Mouse (Mus musculus): ENCODE measurements at regions not wholly inside any gene's neighbourhood (a gene's known extent, or its start where the extent isn't known, plus 50 kb on each side); places are given as distances from the start of the nearest gene placed in this dataset.

DNA sequence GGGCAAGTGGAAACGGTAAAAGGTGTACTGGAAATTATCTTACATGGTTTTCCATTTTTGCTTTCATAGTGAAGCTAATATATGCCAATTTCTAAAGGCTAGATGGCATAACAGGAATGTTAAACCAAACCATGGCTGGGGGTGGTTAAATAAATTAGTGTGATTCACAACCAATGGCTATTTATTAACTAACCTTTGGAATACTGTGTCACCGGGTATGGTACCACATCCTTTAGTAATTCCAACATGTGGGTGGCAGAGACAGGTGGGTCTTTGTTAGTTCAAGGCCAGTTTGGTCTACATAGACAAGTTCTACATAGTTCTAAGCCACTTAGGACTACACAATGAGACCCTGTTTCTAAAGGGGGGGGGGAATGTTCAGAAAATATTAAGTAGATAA, 179.8 kb upstream of the Plxnc1 start:
- no peak for DNase-seq (ENCODE audit: low spot score)

DNA sequence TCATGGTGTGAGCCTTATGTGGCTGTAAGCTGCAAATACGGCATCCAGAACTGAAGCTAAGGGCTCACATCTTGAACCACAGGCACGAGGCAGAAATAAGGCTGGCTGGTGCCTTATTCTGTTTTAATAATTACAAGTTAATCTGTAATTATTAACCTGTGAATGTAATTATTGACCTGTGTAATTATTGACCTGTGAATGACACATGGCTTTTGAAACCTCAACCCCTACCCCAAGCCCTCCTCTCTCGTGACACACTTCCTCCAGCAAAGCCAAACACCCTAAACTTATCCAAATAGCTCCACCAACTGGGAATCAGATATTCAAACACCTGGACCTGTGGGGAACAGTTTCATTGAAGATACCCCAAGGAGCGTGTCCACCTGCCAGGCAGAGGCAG, 175.4 kb upstream of the Plxnc1 start:
- no peak for DNase-seq (ENCODE audit: low spot score)

DNA sequence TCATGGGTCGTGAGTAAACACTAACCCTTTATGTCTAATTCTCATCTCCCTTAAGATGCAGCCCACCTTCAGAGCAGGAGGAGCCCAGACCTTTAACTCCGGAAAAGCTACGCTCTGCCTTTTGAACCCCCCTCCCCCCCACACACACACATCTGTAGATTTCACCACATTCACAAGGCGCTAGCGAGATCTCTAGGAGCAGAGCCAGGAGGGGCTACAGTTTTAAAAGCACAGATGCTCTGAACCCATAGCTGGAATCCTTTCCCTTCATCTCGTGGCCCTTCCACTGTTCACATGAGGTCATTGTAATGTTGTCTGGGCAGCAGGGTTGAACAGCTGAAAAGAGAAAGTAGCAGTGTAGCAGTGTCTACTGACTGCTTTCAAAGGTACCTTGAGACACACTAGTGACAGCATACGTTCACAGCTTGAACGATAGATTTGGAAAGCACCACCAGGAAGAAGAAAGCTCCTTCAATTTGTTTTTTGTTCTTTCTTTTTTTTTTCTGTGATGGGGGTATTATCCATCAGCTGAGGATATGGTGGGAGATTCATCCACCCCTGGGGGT, 174.2 kb upstream of the Plxnc1 start:
- DNase-seq (ENCODE audit: low spot score): no peak

DNA sequence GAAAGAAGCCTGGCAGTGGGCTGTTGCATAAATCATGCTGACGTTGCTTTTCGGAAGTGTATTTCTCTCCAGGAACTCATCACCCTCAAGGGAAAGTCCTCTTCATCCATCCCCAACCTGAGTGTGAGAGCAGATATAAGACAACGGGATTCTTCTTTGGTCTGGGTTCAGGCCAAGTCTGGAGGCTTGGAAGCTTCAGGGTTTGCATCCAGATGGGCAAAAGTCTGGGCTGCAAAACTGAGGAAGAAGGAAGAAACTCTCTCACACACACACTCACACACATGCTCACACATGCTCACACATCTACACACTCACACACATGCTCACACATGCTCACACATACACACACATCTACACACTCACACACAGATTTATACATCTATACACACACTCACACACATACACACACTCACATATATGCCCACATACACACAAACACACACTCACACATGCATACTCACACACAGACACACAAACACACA, 173.1 kb upstream of the Plxnc1 start:
- DNase-seq (ENCODE audit: low spot score): no peak

DNA sequence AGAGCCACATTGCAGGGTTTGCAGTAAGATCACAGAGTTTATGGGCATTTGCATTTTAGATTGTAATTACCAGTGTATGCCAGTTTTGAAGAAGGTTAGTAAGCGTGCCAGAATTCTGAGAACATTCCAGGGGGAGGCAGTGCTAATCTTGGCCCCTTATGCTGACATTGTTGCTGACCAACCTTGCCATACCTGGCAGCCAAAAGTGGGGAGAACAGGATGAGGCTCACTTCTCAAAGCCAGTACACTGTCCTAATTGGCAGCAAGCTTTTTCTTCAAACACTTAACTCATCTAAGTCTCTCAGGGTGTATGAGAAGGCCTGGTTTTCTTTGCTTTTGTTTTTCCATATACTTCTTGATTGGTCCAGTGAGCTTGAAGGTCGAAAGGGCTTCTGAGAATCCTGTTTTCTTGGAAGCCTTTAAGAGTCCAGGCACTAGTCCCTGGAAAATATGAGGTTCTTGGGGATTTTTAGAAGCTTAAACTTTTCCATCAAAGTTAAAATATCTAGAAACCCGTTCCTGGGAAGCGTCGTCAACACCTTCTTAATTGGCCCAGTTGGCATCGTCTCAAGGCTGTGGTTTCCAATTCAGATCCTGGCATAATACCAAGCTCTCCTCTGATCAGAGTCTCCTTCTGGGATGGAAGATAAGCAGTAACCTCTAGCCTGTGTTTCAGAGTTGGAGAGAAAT, 172.6 kb upstream of the Plxnc1 start:
- no peak for DNase-seq (ENCODE audit: low spot score)

DNA sequence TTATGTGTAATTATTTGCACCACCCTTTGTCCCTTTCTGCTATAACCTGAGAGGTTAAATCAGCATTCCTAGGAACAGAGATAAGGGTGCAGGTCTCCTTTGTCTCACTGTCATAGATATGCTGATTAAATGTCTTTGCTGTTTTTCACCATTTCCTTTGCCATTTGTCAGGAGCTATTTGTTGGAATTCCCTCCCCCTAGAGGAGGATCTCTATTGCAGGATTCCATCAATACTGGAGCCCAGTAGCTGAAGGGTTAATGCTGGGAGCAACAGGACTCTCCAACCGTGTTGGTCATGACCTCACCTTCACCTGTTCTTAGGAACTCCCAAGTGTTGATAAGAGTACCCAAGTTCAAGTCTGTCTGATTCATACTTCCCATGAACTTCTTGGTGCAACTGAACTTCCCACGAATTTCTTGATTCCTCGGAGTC, 172.0 kb upstream of the Plxnc1 start:
- no peak for DNase-seq (ENCODE audit: low spot score)

DNA sequence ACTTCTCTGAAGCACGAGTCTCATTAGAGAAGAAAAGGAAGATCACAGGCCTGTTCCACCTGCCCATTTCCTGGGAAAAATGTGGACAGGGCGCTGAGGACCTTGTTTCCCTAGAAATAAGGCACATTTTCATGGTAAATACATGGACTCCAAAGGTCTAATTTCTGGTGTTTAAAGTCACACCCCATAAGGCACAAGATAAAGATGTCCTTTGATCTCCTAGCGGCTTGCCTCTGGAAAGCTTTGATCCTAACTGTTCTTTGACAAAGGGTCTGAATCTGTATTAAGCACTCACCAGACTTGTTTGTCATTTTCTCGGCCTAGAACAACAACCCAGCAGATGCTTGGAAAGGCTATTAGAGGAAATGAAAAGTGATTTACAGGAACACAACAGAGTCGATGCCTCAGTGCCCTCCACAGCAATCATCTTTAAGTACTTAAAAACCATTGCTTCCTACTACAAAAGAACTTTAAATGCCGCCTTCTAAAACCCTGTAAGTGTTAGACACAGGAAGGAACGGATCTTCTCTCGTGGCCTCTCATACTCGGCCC, 168.3 kb upstream of the Plxnc1 start:
- no peak for DNase-seq (ENCODE audit: low spot score)

DNA sequence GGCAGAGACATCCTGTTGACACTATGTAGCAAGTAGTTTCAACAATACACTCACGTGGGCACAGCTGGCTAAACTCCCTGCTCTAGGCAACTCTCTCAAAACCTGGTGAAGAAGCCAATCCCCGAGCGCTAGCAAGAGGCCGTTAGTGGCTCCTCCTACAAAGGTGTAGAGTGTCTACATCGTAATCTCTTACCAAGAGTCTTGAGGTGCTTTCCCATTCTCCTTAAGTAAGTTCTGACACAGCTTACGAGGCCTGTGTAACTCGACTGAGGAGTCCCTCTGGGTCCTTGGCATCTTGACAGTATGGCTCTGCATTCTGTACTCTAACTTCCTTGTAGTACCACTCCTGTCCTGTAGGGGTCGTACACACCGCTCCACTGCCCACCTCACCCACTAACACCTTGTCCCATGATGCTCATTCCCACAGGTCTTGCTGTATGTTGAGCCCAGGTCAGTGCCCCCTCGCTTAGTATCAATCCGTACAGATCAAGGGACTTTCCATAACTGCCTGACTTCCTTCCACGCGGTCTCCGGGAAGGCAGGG, 167.7 kb upstream of the Plxnc1 start:
- DNase-seq (ENCODE audit: low spot score): no peak

DNA sequence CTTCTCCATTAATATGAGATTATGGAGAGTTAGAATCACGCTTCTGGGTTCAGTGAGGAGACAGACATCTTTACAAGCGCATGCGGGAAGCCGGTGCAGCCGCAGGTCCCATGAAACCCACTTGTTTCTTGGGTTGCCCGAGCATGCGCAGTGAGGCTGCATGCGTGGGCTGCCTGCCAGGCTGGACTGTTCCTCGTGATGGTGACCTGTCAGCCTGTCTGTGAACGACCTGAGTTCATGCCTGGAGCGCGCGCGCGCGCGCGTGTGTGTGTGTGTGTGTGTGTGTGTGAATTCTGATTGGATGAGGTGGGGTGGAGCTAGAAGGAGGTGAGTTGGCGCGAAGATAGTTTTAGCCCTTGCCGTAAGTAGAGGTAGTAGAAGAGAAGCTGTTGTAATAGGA, 166.2 kb upstream of the Plxnc1 start:
- no peak for DNase-seq (ENCODE audit: low spot score)

DNA sequence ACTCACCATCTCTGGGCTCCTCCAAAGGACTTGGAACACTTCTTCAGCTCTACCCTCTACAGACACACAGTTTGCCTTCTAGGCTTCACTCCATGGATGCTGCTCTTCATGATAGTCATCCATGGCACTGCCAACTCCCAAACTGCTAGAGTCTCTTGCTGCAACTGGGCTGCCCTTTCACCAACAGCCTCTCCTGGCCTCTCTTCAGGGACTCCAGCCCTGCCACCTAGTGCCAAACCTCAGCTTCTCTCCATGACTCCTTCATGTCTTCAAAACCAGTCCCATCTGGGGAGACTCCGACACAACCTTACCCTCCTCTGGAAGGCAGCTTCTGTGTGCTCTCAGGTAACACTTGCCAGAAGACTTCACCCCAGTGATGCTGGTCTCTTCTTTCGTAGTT, 164.9 kb upstream of the Plxnc1 start:
- no peak for DNase-seq (ENCODE audit: low spot score)

DNA sequence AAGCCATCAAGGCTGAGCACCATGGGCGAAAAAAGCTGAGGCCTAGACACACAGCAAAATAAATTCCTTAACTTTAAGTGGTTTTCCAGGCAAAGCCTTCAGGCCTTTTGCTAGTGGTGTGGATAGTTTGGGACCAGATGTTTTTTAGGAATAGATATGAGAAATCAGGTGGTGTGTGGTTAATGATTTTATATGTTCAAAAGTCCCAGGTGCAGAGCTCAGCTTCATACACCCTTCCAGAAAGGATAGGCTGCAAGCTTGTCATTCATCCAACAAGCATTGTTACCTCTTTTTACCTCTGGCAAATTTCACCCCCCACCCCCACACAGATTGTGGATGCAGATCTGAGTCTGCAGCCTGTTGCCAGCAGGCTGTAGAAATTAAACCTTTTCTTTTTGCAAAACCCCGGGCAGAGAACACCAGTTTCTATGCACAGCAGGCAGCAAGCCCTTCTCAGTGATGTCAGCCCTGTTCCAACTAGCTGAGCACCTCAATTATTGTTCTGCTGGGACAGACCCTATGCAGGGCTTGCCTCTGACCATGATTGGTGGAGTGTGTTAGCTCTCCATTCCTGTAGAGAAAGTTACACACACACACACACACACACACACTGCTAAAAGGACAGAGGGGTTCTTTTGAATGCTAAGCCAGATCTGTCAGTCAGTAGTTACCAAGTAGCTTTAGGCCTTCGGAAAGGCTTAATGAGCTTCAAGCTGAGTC, 163.1 kb upstream of the Plxnc1 start:
- DNase-seq (ENCODE audit: low spot score): no peak

DNA sequence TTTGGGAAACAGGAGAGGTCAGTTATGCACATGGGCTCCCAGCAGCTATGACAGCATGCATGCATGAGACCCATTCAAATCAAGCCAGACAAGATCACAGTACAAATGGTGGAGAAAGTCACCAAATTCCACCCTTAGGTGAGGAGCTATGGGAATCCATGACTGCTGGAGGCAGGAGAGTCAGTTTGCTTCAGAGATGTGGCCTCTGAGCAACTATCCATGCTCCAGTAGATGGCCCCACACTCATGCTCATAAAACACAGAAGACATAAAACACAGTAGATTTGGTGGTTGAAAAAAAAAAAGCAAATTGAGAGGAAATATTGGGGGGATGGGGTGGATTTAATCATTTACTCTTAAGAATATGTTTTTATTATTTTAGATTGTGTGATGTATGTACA, 159.2 kb upstream of the Plxnc1 start:
- peak; percentile 33 for DNase-seq (ENCODE audit: low spot score)

DNA sequence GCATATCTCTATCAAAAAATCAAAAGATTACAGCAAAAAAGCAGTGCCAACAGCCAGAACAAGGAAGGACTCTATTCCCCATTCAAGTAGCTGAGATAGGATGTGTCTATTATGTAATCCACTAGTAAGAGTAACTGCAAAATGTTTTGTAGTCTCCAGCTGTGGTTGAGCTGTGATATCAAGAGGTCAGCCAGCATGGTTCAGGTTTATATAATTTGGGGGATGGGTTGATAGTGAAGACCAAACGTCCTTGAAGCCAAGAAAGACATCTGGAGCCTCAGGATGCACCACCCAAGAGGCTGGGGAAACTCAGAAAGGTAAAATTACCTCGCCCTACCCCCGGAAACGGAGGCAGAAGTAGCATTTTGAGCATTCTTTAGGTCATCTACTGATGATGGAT, 158.3 kb upstream of the Plxnc1 start:
- no peak for DNase-seq (ENCODE audit: low spot score)

DNA sequence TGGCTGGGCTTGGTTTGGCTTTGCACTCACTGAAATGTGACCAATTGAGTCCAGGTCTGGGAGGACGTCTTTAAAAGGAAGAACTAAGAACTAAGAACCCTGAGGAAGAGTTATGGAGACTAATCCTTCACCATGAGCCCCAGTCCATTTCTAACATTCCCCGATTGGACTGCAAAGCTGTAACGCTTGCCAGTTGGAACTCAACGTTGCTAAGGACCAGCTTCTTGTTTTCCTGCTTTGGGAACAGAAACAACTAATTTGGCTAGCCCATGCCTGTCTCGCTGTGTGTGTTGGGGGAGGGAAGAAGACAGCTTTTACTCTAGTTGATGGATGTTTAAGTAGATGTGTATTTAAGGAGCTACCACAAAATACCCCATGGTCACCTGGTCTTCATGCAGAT, 155.3 kb upstream of the Plxnc1 start:
- no peak for DNase-seq (ENCODE audit: low spot score)

DNA sequence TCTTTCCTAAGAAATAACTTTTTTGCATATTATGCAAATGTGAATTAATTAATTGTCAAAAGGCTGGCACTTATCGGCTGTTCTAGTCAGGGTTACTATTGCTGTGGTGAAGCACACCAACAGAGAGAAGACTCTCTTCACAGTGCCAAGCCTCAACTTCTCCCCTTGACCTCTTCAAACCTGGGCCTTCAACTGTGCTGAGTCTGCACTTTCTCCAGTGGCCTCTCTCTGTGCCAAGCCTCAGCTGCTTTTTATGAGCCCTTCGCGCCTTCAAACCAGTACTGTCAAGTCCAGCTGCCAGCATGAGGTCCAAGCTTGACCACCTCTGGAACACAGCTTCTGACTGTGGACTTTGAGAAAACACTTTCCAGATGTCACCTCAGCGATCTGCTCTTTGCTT, 151.2 kb upstream of the Plxnc1 start:
- DNase-seq (ENCODE audit: low spot score): no peak

DNA sequence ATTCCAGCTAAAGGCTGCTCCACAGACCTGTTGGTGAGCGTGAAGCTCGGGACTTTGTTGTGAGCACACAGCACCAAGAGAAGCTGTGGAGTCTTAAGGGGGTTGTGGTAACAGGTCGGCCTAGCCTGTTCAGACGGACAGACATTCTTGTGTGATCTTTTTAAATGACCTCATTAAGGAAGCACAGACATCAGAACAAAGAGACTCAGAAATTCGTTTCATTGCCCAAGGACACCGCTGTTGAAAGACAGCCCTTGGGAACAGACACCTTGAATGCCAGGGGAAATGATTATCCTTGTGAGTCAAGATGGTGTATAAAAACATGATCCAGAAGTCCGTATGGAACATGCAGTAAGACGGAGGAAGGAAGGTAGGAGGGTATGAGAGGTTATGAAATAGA, 150.1 kb upstream of the Plxnc1 start:
- DNase-seq (ENCODE audit: low spot score): no peak

DNA sequence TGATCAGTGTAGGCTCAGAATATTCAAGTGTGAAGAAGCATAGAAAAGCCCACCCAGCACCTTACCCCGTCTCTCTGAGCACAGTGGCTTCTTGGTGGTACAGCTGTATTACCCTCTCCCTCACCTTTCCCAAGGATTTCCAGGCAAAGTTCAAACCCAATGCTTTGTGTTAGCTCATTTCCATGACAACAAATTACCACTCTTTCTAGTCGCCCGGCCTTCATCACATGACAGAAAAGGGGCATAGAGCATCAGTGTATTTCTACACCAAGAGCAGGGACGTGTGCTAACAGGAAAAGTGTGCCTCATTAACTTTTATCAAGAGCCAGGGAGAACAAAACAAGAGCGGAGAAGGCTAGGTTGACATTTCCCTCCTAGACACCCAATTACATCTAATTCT, 148.6 kb upstream of the Plxnc1 start:
- DNase-seq (ENCODE audit: low spot score): peak; percentile 43

DNA sequence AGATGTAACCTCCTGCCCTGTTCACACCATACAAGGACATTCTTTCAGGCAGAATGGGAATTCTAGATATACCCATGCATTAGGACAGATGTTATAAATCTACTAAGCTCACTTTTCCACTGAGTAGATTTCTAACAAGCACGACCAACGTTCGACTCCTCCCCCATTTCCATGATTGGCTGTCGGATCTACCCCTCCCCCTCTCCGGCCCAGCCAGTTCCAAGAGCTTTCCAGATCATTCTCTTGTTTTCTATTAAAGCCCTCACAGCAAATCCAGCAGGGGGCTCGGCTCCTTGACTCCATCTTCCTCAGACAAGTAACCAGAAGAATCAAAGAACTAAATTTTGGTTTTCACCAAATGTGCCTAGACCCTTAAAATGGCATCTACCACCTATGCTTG, 146.5 kb upstream of the Plxnc1 start:
- DNase-seq (ENCODE audit: low spot score): no peak

DNA sequence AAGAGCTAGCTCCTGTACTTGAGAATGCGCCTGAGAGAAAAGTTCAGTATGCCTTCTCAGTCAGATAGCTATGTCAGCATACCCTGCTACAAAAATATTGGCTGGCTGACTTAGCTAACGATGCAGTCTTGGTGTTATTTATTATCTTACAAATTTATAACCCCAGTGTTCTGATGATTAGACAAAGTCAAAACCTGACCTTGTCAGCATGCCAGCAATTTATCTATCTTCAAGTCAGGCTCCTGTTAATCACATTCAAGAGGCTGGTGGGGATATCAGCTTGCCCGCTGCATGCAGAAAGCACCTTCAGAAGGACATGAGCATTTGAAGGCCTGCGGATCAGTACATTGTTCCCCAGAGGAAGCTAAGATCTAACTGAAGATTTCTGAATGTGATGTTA, 146.0 kb upstream of the Plxnc1 start:
- DNase-seq (ENCODE audit: low spot score): no peak

DNA sequence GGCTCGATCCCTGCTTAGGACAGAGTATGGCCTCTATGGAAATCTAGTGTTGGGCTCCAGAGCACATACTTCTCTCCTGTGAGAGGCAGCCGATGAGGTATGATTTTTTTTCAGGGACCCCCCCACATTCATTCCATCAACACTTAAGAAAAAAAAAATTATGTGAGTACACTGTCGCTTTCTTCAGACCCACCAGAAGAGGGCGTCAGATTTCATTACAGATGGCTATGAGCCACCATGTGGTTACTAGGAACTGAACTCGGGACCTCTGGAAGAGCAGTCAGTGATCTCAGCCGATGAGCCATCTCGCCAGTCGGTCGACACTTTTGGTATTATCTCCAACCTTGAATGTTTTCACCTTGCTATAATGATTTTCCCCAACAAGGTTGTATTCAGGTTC, 145.4 kb upstream of the Plxnc1 start:
- no peak for DNase-seq (ENCODE audit: low spot score)

DNA sequence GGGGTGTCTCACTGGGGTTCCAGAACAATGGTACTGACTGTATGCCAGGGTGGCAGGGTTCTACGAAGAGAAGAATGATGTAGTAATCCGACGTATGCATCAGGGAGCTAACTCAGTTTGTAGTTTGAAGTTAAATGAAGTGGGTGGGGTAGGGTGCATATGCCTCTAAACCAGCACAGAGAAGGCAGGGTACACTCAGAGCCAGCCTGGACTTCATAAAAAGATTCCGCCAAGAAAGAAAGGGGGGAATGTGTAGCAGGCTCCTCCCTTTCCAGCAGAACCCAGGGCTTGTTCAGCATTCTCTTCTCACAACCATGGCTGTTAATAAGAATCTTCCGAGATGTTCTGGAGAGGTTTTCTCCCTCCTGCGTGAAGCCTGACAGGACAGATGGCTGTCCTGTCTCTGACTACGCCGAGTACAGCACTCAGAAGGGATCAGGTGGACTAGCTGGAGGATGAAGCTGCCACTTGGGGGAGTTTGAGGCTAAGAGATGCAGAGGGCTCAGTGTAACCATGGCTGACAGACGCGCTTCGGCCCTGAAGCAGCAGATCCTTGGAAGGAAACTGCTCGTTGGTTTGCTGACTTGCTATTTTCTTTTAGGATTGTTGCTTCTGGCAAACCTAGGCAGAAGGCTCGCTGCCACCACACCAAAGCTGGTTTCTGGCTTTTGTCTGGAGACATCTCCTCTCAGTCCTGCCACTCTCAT, 143.4 kb upstream of the Plxnc1 start:
- DNase-seq (ENCODE audit: low spot score): peak; percentile 84

DNA sequence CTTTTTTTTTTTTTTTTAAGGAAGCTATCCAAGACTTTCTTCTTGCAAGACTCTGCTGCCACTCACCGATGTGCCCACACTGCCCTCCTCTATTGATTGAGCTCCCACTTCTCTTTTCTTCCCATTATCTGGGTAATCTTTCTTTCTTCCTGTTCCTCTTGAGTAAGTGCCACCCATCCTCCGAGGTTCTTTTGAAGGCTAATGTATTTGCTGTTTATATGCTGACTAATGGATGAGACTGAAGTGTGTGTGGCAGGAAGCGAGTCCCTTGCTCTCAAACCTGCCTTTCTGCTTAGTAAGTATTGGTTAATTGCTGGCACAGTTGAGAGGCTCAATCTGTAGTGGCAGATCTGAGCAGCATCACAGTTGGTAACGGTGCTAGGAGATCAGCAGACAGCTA, 142.1 kb upstream of the Plxnc1 start:
- no peak for DNase-seq (ENCODE audit: low spot score)

Measured in embryo, embryonic 10 days (tissue).